Mouse (Mus musculus): ENCODE measurements around the gene Sowahc.

DNA sequence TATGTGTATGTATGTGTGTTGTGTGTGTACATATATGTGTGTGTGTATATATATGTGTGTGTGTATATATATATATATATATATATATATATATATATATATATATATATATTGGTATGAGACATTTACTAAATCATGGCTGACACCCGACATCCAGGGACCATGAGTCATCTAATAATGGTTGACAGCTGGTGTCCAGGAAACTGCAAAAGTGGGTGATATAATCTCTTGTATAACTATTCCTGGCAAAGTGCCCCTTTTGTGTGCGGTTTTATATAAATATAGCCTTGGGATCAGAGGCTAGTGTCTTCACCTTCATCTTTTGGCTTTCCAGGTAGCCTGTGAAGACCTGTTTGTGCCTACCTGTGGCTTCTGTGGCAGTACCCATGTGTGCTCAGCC lies 28.9 kb downstream of the Sowahc start:
- TF ChIP-seq GATA1 (IDR thresholded peaks at IDR 0.05; ENCODE audit: low read length), result no peak
- TF ChIP-seq TAL1 (IDR thresholded peaks at IDR 0.05; ENCODE audit: low read length), result no peak

Data from erythroblast, embryonic 14.5 days (primary cell).